Mouse (Mus musculus) ES-E14 (cell line): Measurements from ENCODE around the gene Nr2f1. TPM values are rescaled to one million over a fixed set of nuclear protein-coding genes. Genes with fewer than 3 reads are reported as not detected.
A peak's percentile ranks its signal among the peaks of the same experiment; 100 is the strongest.

ENCODE experiments used
- DNase-seq: peaks from one replicate; pipeline ENCODE4 v3.0.0-alpha.2; 2013; ENCODE audit warnings: low read depth, low spot score
- H3K27ac ChIP-seq: 2 replicates; pipeline ENCODE4 v1.5.1; 2012; ENCODE audit warnings: low read depth, mild to moderate bottlenecking, low read length, moderate library complexity, mixed read lengths; ENCODE audit not compliant: poor library complexity, insufficient read depth, severe bottlenecking
- H3K36me3 ChIP-seq: 2 replicates; pipeline ENCODE4 v1.6.1; 2012; ENCODE audit warnings: mild to moderate bottlenecking, low read length, moderate library complexity, mixed read lengths; ENCODE audit not compliant: control insufficient read depth, poor library complexity, insufficient read depth, severe bottlenecking
- H3K4me1 ChIP-seq, 2 experiments: fragments of 150-350 bp in 1 of 2; sonication (generic) in 1 of 2; 2 replicates each; pipeline ENCODE4 v1.6.1; 2012; ENCODE audit warnings: low read length in 2 of 2, mild to moderate bottlenecking in 1 of 2, mixed read lengths in 1 of 2; ENCODE audit not compliant: control insufficient read depth in 2 of 2, insufficient read depth in 2 of 2, poor library complexity in 1 of 2
- H3K4me3 ChIP-seq, 2 experiments: fragments of 150-350 bp in 1 of 2; sonication (generic) in 1 of 2; 2 replicates each; pipeline ENCODE4 v1.5.1; 2012; ENCODE audit warnings: low read length in 2 of 2, low read depth in 1 of 2, mild to moderate bottlenecking in 1 of 2, mixed read lengths in 1 of 2; ENCODE audit not compliant: insufficient read depth in 1 of 2, poor library complexity in 1 of 2, severe bottlenecking in 1 of 2
- H3K9ac ChIP-seq: 2 replicates; pipeline ENCODE4 v1.6.1; 2012; ENCODE audit warnings: low read depth, mild to moderate bottlenecking, low read length, mixed read lengths; ENCODE audit not compliant: poor library complexity, insufficient read depth, severe bottlenecking
- H3K9me3 ChIP-seq: fragments of 150-350 bp; sonication (generic); 2 replicates; pipeline ENCODE4 v1.6.1; 2012; ENCODE audit warnings: low read depth, mild to moderate bottlenecking, low read length; ENCODE audit not compliant: control insufficient read depth, insufficient read depth
- CHD2 ChIP-seq: IDR thresholded peaks from 2 replicates; pipeline ENCODE4 v1.6.1; 2014; ENCODE audit warnings: mild to moderate bottlenecking, low read depth, low read length, inconsistent platforms
- HCFC1 ChIP-seq: IDR thresholded peaks from 2 replicates; pipeline ENCODE4 v1.6.1; 2012; ENCODE audit warnings: low read length, inconsistent platforms, borderline replicate concordance; ENCODE audit not compliant: insufficient read depth
- MAFK ChIP-seq: IDR thresholded peaks from 2 replicates; pipeline ENCODE4 v1.6.1; 2014; ENCODE audit warnings: mild to moderate bottlenecking, low read depth, low read length, inconsistent platforms; ENCODE audit not compliant: insufficient read depth
- ZC3H11A ChIP-seq: IDR thresholded peaks from 2 replicates; pipeline ENCODE4 v1.6.1; 2012; ENCODE audit warnings: low read depth, mild to moderate bottlenecking, inconsistent platforms, low read length, borderline replicate concordance
- ZNF384 ChIP-seq: IDR thresholded peaks from 2 replicates; pipeline ENCODE4 v1.6.1; 2012; ENCODE audit warnings: low read depth, low read length, inconsistent platforms
- in situ Hi-C, 2 experiments: fragments of 600-800 bp; cut with MboI; formaldehyde crosslinking; loops; one replicate each; pipeline ENCODE4 v1.15.1; 2025; ENCODE audit warnings: low sequenced_read_pairs in 2 of 2, inconsistent platforms in 1 of 2; ENCODE audit not compliant: unreplicated experiment in 2 of 2
- total RNA-seq: library from RNA; depleted of rRNA; stranded (reverse); fragments of 300-350 nt; gene quantifications from 2 replicates; pipeline ENCODE4 v1.2.3, GENCODE M21; 2012

Nr2f1 gene
- total RNA-seq, 1 experiment, result 1.9 TPM

- TF ChIP-seq ZC3H11A (peak; percentile 40; the same call in 1 of the 2 replicates), ZNF384 (no peak)
- H3K4me1 ChIP-seq, result peaks cover 1 to 7% of the 10 kb centered on the region in 2 experiments; a peak in 1 of 4 replicates
- H3K4me3 ChIP-seq, result peak overlapping the region in 1 of 2 experiments; percentile 19; a peak in 1 of 4 replicates
- no peaks in the 10 kb centered on the region for H3K9me3 ChIP-seq
- DNase-seq, result peak; percentile 67
- H3K27ac ChIP-seq, result no peak overlapping the region
- no peaks in the 10 kb centered on the region for H3K36me3 ChIP-seq
- in situ Hi-C loops, result no loop called here
- H3K9ac ChIP-seq, result no peak overlapping the region
Observed at GRCm38 (mm10) chr13:78200991-78201870, 1.7 kb upstream of the Nr2f1 start.

DNA sequence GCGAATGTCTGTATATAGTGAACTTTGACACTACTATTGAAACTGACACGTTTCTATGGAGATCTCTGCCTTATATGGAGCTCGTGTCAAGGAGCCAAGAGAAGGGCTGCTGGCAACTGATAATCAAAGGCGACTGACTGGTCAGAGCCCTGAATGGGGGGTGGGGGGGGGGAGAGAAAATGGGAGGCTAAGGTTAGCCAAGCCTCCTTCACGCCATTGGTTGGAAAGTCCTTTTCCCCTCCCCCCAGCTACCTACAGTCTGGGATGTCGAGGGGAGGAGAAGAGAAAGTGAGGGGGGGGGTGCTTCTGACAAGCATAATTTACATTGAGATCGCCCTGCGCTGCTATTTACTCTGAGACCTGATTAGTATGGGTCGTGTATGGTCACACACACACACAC is 850 bp upstream of the Nr2f1 start:
- no peak overlapping the region for H3K27ac ChIP-seq
- H3K4me1 ChIP-seq, result peaks cover 1 to 7% of the 10 kb centered on the region in 2 experiments; a peak in 1 of 4 replicates

DNA sequence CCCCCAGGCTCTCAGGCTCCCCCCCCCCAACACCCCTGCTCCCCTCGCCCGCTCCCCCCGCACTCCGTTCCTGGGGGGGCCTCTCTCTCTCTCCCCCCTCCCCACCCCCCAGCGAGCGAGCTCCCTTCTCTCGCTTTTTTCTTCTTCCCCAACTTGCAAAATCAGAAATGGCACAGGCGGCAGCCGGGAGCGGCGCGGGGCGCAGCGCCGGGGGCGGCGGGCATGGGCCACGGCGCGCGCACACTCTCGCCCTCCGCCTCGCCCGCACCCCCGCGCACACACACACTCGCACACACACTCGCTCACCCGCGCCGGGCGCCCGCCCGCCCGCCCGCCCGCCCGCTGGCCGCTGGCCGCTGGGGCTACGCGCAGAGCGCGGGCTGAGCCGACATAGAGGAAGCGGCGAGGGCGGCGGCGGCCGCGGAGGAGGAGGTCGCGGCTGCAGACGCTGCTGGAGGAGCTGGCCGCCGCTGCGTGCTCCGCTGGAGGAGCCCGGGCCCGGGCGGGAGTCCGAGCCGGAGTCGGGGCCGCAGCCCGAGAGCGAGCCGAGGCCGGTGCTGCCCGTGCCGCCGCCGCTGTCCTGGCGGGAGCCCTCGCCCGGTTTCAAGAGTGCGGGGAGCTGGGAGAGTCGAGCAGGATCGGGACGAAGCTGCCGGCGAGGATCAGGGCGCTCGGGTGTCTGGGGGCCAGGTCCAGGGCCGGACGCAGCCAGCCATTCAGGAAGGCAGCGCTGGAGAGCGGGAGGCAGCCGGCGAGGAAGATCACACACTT is 501 bp downstream of the Nr2f1 start:
- H3K9me3 ChIP-seq, result no peaks in the 10 kb centered on the region
- peak overlapping the region; percentile 40 to 73; a peak in 3 of 4 replicates for H3K4me3 ChIP-seq
- no peak for DNase-seq
- H3K36me3 ChIP-seq, result no peaks in the 10 kb centered on the region
- 0 out of 2 replicates have a peak overlapping the region, but pooled peaks have one; percentile 26 for H3K9ac ChIP-seq
- in situ Hi-C loops, result loop anchor here in 1 of 2 experiments (25.0 kb wide), 1 partner anchor 1362 kb away; no protein-coding TSS in a partner anchor
- peaks cover 1 to 10% of the 10 kb centered on the region in 2 experiments; a peak in 1 of 4 replicates for H3K4me1 ChIP-seq
- TF ChIP-seq ZC3H11A (no peak), MAFK (no peak), HCFC1 (no peak), ZNF384 (no peak), CHD2 (no peak)
- no peak overlapping the region for H3K27ac ChIP-seq

More for the DNA sequence above, 850 bp upstream of the Nr2f1 start:
- no peak for TF ChIP-seq MAFK
- no peak for TF ChIP-seq CHD2
- TF ChIP-seq ZNF384, result no peak
- no peak for TF ChIP-seq ZC3H11A
- TF ChIP-seq HCFC1, result no peak
- no peak overlapping the region for H3K9ac ChIP-seq
- in situ Hi-C loops, result no loop called here
- no peaks in the 10 kb centered on the region for H3K9me3 ChIP-seq
- no peaks in the 10 kb centered on the region for H3K36me3 ChIP-seq
- no peak for DNase-seq
- H3K4me3 ChIP-seq, result no peak overlapping the region

DNA sequence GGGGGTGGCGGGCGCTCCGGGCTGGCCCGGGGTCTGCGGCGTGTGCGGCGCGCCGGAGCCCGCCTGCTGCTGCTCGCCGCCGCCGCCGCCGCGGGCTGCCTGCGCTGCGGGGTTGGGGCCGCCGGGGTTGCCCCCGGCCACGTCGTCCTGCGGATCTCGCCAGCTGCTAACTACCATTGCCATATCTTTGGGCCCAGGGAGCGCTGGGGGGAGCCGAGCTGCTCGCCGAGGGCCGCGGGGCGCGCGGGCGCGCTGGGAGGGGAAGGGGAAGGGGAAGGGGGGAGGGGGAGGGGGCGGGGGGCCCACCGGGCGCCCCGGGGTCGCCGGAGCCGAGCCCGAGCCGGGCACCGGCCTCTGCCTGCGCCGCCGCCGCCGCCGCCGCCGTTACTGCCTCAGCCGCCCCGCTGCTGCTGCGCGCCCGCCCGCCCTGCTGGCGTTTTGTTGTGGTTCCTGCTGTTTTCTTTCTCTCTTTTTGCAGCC is 1.1 kb downstream of the Nr2f1 start:
- Histone ChIP-seq H3K36me3 (no peaks in the 10 kb centered on the region), H3K9ac (peak overlapping the region; percentile 59; the same call in 1 of the 2 replicates), H3K27ac (no peak overlapping the region), H3K4me3 (peak overlapping the region; percentile 32 to 73; a peak in 3 of 4 replicates), H3K9me3 (no peaks in the 10 kb centered on the region), H3K4me1 (peaks cover 1 to 10% of the 10 kb centered on the region in 2 experiments; a peak in 1 of 4 replicates)
- no peak for DNase-seq
- TF ChIP-seq CHD2 (no peak), ZNF384 (no peak), MAFK (no peak), ZC3H11A (no peak), HCFC1 (no peak)
- in situ Hi-C loops, result loop anchor here in 1 of 2 experiments (25.0 kb wide), 1 partner anchor 1361 kb away; no protein-coding TSS in a partner anchor
